Mouse (Mus musculus) urinary bladder, postnatal 14 days (tissue): Measurements from ENCODE around the gene Tmco3.
"Not testable (repeated sequence)": the region's sequence is repeated elsewhere in the genome, so short reads cannot be mapped to it uniquely, and the experiment has no call there.

Experiments used
- DNase-seq: peaks from one replicate; pipeline ENCODE4 v3.0.0; 2021; ENCODE audit warnings: low spot score

The Tmco3 gene

DNA sequence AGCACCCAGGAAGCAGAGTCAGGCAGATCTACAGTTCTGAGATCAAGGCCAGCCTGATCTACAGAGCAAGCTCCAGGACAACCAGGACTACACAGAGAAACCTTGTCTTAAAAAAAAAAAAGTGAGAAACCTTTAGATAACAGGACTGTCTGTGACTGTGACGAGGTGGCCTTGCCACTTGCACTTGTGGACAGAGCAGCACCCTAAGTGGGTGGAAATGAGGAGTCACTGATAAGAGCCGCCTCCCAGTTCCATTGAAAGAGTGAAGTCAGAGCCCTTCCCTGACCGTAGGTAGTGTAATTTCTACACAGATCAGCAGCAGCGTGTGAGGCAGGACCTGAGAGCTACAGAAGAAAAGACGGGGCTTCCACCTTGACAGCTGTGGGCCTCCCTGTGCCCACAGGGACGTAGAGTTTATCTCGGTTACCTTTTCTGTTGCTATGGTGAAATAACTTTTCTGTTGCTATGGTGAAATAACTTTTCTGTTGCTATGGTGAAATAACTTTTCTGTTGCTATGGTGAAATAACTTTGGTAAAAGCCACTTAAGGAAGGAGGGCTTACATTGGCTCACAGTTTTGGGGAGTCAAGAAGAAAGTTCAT is 18.4 kb downstream of the Tmco3 start:
- no peak for DNase-seq

DNA sequence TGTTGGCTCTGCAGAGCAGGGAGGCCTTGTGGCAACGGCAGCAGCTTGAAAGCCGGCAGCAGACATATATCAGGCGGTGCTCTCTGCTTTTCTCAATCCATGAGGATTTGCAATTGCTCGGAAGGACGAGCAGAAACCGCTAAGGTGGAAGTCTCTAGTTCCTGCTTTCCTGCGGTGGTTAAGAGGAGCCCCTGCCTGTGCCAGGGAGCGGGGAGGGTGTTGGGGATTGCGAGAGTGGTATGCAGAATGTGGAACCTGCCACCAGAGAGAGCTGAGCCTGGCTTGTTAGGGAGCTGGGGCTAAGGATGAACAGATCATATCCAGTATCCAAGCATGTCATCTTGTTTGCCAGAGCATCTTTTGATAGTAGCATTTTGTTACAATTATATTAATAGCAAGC is 18.9 kb downstream of the Tmco3 start:
- DNase-seq = no peak

DNA sequence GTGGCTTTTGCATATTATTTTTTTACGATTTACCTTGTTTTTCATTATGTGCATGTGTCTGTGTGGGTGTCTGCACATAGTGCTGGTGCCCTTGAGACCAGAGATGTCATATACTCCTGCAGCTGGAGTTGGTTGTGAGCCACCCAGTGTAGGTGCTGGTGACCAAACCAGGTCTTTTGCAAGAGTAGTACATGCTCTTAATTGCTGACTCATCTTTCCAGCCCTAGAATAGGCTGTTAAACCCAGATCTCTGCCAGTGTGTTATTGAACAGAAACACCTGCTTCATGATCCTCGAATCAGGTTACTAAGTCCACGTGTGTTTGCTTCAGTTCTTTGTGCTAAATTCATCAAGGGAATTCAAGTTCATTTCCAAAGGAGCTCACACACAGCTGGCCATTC is 26.9 kb downstream of the Tmco3 start:
- no peak for DNase-seq

DNA sequence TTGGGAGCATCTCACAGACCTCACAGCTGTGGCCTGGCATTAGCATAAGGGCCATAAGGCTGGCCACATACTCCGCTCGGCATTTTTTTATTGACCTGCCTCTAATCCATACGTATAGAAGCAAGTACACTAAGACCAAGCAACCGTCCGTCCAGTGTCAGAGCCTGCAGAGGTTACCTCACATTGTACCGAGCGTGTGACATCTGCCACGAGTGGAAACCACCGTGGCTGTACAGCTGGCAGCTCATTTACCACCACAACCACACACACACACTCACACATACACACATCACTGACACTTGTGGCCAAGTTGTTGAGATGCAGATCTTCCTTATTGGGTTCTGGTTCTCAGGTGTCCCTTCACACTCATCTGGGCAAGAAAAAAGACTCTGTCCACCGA is 28.7 kb downstream of the Tmco3 start:
- no peak for DNase-seq

DNA sequence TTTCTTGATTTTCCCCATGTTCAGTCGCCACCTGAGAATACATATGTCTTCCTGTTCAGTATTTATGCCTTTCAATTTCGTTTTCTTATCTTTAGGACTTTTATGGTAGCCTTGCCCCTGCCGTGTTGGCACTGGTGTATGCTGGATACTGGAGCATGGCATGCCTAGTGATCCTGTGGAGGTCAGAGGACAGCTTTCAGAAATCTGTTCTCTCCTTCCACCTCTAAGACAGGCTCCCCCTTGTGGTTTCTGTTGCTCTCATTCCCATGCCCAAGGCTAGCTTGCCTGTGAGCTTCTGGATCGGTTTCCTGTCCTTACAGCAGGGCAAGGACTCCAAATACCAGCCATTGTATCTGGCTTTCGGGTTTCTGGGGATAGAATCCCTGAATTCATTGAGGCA is 38.6 kb downstream of the Tmco3 start:
- DNase-seq = peak; percentile 22

DNA sequence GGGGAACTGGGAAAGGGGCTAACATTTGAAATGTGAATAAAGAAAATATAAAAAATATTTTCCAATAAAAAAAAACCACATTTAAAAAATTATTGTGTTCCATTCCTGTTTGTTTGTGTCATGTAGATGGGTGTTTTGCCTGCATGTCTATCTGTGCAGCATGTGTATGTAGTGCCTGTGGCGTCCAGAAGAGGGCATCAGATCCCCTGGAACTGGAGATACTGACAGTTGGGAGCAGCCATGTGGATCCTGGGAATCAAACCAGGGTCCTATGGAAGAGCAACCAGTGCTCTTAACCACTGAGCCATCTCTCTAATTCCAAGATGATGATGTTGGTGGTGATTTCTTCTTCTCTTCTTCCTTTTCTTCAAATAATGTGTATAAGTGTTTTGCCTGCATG is 46.7 kb downstream of the Tmco3 start:
- no peak for DNase-seq

DNA sequence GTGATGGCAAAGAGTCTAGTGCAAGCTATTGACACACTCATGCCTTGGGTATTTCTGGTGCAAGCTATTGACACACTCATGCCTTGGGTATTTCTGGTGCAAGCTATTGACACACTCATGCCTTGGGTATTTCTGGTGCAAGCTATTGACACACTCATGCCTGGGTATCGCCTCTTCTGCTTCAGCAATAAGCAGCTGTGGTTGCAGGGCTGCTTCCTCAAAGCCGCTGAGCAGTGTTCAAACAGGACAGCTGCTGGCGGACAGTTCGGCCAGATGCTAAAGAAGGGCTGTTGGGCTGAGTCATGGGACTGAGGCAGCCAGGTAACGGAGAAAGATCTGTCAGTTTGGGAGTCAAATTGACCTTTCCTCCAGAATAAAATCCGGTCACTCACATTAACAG is 49.3 kb downstream of the Tmco3 start:
- DNase-seq = not testable (repeated sequence)

DNA sequence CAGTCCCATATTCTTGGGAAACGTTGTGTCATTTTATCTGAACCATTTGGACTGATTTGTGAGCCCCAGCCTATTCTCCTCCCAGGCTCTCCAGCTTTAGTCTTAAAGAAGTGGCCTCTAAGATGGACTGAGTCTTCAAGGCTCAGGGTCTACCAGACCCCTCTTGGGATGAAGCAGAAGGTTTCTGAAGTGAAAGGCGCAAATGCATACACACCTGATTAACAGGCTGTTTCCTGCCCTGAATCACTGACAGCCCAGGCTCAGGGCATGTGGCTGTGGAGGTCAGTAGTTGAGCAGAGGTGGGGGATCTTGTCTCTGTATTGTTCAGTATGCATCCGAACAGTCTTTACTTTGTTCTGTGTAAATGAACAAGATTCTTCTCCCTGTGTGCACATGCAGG is 49.7 kb downstream of the Tmco3 start:
- no peak for DNase-seq

DNA sequence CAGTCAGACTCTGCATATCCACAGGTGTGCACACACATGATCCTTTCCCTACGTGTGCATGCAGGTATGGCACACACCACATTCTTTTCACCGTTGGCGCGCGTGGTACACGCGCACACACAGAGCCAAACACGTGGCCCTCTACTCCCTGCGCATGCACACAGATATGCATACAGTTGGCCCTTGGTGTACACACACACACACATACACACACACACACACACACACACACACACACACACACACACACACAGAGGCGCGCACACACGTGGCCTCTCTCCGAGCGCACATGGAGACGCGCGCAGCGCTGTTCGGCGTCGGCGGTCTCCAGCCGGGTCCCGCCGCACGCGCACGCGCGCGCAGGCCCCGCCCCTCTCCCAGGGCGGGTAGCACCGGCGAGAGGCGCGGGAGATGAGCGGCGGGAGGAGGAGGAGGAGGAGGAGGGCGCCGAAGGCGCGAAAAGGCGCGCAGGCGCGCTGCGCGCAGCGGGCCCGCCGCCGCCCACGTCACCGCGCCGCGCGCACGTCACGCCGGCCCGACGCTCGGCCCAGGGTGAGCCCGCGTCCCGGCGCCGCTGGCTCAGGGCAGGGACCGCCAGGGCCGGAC is 50.4 kb downstream of the Tmco3 start, which contains the start of gene Tfdp1:
TSS of gene Tfdp1 (plus strand) at position 497 of the 606 bp plus-strand sequence.
- peak; percentile 81 for DNase-seq

DNA sequence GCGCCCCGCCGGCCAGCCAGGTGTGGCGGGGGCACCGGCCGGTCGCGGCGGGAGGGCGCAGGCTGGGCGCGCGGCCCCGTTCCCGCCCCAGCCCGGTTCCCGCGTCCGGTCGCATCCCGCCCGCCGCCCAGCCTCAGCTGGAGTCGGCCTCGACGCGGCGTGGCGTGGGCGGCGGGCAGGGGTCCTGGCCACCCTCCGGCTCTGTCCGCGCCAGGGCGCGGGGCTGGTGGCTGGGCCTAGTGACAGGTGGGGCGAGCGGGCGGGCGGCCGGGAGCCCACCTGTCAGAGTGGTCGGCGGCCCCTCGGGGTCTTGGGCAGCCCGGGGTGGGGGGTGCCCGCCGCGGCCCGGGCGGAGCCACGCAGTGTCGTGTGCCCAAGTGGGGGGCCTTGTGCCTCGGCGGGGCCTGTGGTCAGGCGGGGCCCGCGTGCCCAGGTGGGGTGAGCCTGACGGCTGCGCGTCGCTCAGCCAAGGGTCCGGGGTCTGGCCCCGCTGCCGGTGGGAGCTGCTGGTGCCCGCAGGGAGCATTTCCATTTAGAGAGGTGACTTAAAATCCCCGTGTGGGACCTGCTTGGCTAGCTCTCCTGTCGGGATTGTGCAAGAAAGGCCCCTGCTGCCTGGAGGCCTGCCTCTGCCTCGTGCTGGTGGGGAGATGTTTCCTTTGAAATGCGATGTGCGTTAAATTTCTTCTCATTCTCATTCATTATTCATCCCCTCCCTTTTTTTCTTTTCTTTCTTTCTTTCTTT is 51.1 kb downstream of the Tmco3 start:
- DNase-seq = peak; percentile 30

DNA sequence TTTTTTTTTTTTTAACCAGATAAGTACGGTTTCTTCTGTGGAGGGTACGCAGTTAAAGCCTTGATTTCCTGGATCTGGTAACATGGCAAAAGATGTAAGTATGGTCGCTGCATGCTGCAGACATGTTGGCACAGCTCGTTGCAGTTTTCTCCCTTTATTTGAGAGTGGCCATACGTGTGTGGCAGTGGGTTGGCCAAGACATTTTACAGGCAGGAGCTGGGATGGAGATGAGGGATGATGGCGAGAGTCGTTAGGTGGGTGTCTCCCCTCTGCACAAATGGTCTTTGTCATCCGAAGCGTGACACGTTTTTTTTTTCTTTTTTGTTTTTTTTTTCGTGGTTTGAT is 51.6 kb downstream of the Tmco3 start:
- DNase-seq = no peak

DNA sequence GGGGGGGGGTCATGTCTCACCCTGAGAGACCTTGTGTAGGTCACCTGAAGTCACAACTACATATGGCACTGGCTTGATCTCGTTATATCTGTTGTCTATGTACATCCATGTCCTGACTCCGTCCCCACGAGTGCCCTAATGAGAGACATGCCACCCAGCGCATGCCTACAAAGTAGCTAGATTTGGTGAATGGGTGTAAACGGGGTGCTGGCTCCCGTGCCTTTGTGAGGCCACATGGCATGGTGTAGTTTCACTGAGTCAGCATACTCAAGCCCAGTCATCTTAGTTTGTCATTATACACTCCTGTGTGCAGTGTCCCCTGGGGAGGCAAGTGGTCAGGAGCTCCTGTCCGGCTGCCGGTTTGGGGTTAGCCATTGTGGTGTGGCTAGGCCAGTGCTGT is 52.7 kb downstream of the Tmco3 start:
- no peak for DNase-seq

DNA sequence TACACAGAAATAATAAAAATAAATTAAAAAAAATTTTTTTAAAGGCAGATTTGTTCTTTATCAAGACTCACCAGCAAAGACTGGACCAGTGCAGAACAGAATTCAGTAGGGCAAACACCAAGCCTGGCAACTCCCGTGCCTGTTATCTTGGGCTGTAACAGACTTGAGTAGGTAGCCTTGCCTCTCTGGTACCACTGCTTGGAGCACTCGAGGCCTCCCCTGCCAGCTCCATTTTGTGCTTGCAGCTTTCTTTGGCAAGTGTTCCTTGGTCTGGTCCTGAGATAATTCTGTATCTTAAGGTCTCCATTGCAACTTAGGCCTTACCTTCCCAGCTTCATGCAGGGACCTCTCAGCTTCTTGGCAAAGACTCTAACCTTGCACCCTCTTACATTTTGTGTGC is 54.4 kb downstream of the Tmco3 start:
- no peak for DNase-seq

DNA sequence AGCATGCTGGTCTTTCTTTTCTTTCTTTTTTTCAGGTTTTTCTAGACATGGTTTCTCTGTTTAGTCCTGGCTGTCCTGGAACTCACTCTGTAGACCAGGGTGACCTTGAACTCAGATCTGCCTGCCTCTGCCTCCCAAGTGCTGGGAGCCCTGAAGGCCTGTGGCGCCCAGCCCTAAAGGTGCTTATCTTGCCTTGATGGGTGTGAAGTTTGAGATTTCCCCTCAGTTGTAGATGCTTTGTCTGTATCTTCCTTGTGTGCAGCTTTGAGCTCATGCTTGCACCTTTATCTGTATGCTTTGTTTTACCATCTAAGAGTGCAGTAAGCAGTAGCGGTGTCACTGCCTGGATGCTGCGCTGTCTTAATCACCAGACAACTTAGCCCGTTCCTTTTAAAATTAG is 55.1 kb downstream of the Tmco3 start:
- DNase-seq = no peak

DNA sequence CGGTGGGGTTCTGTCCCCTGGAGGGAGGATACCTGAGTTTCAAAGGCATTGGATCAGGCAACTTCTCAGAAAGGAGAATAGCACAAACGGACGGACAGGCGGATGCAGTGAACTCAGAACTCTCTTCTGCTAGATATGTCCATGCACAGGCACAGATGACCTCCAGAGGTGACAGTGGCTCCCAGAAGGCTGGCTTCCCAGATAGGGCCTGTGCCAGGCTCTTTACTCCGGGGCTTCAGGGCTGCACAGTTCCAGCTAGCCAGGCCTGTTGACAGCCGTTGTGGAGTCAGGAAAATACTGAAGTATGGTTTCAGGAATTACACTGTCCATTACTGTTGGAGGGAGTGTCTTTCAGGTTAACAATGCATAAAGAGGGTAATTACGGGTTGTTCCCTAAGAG is 62.1 kb downstream of the Tmco3 start:
- no peak for DNase-seq

DNA sequence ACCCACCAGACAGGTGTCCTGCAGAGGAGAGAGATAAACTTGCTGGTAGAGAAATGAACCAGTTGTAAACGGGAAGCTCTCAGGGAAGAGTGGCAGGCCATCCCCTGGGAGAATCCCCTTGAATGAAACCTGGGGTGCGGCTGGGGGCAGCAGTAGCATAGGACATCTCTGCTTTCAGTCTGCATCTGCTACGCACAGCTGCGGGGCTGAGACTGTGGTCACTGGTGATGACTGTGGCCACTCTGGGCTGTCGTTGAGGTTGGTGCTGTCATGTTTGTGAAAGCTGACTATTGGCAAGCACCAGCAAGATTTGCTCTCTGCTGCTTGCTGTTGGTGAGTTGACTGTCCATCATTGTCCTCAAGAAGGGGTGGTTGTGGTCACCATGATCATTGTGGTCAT is 63.6 kb downstream of the Tmco3 start:
- DNase-seq = no peak

DNA sequence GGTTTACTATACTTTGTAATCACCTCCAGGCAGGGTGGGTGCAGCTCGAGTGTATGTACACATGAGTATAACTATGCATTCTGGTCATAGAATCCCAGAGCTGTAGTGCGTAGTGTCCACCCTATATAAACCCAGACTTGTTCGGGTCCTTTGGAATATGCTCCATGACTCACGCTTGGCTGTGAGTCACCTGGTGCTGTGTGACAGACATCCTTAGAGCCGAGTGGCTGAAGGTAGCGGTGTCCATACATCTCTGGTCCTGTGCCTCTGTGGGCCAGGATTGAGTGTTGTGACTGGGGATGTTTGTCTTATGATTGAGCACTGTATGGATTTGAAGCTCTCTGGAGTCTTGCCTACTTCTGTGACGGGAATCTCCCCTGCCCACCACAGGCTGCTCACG is 64.6 kb downstream of the Tmco3 start:
- no peak for DNase-seq

DNA sequence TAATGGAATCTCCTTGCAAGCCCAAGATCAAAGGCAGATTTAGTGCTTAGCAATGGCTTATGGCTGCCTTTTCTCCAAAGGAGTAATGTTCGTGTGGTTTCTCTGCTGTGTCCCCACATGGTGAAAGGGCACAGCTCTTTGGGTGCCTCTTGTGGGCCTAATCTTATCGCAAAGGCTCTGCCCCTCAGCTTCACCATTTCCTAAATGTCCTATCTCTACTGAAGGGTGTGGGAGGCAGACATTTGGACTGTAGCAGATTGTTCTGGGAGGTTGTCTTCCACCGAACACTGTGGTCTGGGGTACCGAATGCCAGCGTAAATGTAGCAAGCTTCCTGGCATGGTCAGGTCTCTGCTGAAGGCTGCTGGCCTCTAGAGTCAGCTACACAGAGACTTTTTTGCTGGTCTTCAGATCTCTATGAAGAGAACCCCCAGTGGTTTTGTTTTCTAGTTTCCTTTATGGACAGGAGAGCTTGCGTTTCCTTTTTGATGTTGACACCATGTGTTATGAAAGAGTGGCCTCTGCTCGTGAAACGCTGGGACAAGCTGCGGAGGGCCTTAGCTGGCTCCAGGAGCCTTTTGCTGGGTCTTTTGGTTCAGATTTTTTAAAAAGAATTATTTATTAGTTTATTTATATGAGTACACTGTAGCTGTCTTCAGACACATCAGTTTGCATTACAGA is 65.3 kb downstream of the Tmco3 start:
- DNase-seq = no peak

DNA sequence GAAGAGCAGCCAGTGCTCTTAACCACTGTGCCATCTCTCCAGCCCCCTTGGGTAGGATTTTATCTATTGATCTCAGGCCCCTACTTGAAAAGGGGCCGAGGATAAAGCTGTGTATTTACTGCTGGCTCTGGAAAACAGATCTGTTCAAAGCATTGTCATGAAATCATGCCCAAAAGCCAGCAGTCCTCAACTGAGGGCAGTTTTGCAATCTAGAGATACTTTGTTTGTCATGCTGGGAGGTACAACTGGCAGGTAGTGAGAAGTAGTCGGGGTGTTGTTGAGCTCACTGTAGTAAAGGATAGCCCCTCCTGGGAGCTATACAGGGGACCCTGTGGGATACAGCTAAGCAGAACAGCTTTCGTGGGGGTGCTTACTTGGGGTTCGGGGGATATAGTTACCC is 65.9 kb downstream of the Tmco3 start:
- DNase-seq = no peak

DNA sequence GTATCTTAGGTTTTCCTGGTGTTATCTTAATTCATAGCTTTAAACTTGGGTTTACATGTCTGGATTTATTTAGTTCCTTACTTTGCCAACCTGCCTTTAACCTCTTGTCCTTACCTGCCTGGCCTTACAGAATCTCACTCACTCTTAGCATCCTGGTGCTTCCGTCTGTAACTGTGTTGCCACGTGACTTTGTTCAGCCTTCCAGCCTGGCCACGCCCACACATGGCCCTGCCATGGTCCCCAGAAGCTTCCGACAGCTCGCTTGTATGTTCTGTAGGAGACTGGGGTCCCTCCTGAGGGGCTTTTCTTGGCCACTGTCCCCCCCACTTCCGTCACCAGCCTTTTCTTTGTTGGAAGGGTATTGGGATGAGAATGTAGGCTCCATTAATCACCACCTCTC is 68.2 kb downstream of the Tmco3 start:
- DNase-seq = no peak

DNA sequence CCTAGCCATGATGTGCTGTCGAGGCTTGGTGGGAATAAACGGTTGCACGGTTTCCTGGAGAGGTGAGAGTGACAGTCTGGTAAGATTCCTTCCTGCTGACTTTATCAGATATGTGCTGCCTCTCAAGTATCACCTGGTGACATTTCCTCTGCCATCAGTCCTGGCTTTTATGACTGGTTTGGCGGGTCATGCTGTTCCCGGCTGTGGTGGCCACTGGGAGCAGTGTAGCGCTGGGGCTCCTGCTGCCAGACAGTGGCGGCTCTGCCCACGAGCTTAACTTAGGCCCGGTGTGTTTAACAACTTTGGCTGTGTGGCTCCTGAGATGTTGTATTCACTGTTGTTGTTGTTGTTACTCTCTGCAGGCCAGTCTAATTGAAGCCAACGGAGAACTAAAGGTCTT is 68.7 kb downstream of the Tmco3 start:
- DNase-seq = peak; percentile 53

DNA sequence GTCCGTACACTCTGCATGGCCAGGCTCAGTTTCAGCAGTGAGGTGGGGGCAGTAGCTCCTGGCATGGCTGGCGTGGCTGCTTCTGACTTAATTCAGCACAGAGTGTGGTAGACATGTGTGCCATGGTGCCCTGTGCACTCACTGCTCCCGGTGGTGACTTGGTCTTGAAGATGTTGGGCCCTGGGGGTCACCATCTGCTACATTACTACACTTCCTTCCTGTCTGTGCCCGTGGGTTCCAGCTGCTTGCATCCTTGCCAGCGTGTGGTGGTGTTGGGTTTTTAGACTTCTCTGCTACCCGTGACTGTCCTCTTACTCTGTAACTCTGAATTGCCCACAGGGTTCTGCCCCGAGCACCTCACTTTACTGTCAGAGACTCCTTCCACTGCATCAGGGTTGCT is 72.2 kb downstream of the Tmco3 start:
- no peak for DNase-seq

DNA sequence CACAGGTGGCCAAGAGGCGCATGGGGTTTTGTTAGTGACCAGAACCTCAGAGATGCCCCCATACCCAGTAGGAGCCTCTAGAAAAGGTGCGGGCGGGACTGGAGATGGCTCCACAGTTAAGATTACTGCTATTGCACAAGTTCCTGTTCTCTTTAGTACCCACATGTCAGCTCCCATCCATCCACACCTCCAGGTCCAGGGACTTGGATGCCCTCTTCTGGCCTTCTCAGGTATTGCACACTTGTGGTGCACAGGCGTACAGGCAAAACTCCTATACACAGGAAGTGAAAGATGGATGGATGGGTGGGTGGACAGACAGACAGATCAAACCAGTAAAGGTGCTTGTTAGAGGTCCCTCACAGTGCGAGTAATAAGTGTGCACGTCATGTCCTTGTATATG is 73.9 kb downstream of the Tmco3 start:
- DNase-seq = no peak
